Mouse (Mus musculus) layer of hippocampus, adult 9-11 months (tissue): ENCODE data around the gene Pou2f1.
A peak's percentile ranks its signal among the peaks of the same experiment; 100 is the strongest.

Experiments
- DNase-seq: peaks from one replicate; pipeline ENCODE4 v3.0.0; 2022

The Pou2f1 gene

DNA sequence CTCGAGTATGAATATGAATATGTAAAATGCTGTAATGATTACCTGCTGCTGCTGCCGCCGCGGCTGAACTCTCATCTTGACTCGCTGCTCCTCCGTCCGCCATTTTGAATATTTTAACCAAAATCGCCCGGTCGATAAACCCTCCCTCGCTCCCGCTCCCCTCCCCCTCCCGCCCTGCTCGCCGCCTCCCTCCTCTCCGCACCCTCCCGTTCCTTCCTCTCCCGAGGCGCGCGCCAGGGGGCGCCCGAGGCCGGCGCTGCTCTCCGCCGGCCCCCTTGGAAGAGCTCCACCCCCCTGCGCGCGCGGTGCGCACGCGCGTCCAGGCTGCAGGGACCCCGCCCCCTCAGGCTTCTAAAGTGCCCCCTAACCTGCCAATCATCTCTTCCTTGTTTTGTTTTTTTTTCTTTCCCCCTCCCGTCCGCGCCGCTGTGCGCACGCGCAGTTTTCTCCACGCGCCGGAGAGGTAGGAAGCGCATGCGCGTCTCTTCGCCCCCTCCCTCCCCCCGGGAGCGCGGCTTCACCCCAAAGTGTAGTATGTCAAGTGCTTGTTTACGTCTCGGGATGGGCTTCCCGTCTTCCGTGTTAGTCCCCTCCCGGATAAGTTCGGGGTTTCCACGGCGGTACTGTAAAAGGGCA is at the start of gene Pou2f1:
Gene Pou2f1, minus strand, starts transcription at position 159 of the 636 bp plus-strand sequence.
- DNase-seq = peak; percentile 99

GRCm38 (mm10) chr1:166049046-166049827 is 46.8 kb upstream of the Pou2f1 start:
- DNase-seq = no peak

DNA sequence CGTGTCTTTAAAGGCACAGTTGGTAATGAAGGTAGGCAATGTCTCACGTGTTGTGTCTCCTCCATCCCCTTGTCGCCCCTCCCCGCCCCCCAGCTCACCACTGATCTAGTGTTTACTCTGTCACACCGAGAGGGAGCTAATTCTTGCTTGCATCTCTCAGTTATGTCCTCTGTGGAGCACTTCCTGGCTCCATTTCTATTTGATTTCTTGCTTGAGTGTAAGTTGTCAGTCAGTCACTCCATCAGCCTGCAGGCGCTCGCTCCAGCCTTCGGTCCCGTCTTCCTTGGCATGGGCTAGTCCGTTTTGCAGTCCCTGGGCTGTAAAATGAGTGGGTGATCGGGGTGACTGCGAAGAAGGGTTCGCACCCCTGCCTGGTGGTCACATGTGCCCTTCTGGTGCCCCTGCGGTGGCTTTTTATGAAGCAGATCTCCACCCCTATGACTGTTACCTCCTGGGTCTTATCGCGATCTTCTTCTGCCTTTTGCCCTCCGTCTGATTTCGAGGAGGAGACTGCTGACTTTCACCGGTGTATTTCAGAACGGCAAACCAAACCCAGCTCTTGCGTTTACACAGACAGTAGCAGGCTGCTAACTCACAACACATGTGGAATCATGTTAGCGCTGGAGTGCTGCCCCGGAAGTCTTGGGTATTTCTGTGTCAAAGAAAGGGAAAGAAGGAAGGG is 45.9 kb upstream of the Pou2f1 start:
- DNase-seq = no peak

DNA sequence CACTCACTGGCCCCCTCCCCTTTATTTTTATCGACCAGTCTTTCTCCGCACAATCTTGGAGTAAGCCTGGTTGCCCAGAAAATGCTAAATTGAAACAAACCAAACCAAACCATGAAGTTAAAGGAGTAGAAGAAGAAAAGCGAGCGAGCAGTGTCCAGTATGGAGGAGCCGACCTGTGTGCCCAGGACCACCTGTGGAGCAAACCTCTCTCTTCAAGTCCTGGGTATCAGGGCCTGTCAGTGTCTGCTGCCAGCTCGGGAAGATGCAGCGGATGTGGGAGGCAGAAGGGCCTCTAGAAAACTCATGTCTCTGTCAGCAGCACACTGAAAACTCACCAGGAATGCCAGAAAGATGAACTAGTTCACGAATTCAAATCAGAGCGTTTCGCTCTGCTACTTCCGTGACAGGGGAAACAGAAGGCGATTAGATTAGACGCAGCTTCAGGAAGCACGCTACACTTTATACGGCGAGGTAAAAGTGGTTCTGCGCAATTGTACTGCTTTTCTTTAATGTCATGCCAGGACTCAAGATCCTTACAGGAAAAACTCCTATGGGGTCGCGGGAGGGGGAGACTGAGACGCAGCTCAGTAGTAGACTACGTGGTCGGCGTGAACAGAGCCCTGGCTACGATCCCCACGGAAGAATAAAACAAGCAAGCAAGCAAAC is 45.2 kb upstream of the Pou2f1 start:
- DNase-seq = no peak

- no peak for DNase-seq
Observed at GRCm38 (mm10) chr1:166045894-166046197, 43.4 kb upstream of the Pou2f1 start.

DNA sequence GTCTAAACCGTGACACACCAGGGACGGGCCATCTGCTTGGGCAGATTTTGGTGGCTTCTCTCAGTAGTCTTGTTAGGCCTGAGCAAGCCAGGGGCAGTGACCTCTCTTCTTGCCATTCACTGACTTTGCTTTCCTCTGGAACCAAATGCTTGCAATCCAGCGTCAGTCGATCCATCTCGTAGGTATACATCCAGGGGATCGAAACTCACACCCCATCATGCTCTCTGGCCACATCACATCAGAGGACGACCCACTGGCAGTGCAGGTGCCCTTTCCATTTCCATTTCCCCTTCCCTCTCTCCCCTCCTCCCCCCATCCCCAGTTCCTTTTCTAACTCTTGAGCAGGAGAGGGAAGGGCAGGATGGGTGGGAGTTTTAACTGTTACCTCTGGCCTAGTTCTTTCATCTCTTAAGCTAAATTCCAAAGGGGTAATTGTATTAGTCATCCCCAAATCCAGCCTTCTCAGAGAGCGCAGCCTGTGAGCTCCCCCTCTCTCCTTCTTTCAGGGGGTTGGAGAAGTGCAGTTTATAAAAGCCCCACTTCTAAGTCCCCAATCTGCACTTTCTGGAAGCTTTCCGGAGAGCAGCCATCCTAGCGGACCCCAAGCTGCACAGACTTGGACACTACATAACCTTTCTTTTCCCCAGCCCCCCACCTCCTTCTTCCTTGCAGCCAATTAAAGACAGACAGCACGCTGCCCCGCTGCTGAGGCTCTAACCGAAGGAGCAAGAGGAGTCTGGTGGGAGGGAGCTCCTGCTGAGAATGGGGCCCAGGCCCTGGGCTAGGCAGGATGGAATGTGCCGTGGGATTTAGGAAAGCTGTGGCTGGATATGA is 42.8 kb upstream of the Pou2f1 start:
- no peak for DNase-seq

- DNase-seq = peak; percentile 59
Observed at GRCm38 (mm10) chr1:166043451-166044149, 41.1 kb upstream of the Pou2f1 start.

DNA sequence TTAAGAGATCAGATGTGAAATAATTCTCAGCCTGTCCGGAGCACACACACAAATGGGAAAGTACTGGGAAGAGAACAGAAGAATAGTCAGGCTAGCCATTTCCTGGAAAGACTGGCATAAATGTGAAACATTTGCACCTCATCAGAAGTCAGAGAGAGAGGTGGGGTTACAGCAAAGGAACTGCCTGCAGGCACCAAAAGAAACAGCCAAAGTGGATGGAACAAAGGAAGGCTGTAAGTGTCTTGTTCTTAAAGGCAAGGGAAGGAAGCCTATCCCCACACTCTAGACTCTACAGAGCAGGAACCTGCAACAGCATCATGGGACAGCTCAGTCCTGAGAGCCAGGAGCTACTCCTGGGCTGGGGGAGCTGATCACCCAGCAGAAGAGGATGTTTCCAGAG is 39.0 kb upstream of the Pou2f1 start:
- DNase-seq = no peak

DNA sequence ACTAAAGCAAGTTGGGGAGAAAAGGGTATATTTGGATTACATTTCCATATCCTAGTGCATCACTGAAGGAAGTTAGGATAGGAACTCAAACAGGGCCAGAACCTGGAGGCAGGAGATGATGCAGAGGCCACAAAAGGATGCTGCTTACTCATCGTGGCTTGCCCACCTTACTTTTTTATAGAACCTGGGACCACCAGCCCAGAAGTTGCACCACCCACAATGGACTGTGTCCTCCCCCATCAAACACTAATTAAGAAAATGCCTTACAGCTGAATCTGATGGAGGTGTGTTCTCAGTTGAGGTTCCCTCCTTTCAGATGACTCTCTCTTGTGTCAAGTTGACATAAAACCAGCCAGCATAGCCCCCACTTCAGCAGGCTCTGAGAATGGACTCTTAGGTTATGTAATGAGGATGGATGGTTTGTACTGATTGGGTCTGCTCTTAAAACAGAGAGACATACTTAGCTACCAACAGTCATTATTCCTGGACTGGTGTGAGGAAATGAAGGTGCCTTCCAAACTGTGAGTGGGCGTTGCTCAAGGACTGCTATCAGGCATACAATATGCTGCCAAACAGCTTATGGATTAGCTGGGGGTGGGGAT is 36.4 kb upstream of the Pou2f1 start:
- no peak for DNase-seq

DNA sequence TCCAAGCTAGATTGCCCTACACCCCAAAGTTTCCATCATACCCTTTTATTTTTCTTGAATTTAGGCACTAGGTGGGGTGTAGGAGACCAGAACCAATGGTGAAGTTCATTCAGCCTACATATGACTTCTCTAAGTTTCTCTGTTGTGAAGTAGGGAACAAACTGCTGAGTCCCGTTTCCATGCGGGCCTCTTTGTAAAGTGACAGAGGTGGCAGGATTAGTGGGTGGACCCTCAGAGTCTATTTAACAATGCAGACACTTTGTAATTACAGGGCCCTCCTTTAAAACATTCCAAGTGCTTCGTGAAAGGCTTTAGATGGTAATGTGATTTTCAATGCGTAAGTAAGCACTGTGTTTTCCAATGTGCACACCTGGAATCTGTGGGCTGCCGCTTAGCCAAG is 32.6 kb upstream of the Pou2f1 start:
- DNase-seq = no peak

DNA sequence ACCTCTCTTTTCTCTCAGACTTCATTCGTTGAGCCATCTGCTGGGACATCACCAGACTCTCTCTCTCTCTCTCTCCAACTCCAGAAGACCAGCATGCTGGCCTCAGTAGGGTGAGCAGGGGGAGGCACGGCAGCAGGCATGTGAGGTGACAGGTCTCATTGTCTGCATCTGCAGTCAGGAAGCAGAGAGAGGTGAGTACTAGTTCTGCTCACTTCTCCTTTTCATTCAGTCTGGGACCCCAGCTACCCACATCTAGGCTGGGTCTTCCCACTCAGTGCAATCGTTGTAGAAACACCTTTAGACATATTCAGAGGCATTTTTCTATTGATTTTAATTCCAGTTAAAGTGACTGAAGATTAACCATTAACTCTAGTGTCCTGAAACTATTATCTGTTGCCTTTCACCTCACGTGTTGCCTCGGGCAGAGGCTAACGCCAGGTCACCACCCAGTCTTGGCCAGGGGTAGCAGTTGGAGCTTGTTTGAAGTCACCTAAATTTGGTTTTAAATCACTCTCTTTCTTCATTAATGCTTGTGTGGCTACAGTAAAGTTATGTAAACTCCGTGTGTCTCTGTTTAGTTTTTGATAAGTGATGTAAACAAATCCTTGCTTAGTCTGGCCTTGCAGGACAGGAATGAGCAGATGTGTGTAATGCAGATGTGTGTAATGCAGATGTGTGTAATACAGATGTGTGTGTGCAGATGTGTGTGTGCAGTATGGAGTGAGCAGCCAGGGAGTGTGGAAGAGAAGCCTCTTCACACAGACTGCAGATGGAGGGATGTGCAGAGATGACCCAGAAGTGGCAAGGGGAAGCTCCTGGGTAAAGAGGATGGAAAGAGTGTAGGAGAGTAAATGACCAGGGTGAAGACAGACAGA is 29.4 kb upstream of the Pou2f1 start:
- no peak for DNase-seq

GRCm38 (mm10) chr1:166023981-166024380 is 21.5 kb upstream of the Pou2f1 start:
- no peak for DNase-seq

- no peak for DNase-seq
Observed at GRCm38 (mm10) chr1:166017203-166017602, 14.7 kb upstream of the Pou2f1 start.

DNA sequence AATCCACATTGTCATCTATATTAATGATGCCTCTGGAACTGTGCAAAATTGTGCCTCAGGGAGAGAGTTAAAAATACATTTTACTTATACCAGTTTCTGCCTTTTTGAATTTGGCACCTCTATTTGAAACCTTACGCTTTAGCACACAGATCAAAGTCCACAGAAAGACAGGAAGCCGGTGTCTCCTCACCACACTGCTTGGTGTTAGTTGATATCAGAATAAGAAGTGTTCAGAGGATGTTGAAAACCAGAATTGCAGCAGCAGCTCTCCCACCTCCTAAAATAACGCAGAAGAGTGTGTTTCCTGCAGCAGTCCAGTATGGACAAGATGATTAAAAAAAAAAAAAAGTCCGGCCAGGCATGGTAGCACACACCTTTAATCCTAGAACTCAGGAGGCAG is 13.8 kb upstream of the Pou2f1 start:
- no peak for DNase-seq

DNA sequence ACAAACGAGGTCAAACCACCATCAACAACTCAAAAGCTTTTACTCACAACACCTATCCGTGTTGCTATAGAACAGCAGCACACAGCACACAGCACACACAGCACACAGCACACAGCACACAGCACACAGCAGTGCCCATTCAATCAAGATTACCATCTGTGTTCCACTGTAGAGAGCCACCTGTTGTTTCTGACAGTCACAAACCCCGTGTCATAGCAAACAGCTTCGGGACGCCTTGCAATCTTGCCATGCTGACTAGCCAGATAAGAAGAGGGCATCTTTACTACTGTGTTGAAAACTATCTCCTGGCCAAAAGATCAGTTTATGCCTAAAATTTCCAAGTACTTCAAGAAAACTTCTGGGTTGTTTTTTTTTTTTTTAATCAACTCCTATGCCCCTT is 12.1 kb upstream of the Pou2f1 start:
- no peak for DNase-seq

DNA sequence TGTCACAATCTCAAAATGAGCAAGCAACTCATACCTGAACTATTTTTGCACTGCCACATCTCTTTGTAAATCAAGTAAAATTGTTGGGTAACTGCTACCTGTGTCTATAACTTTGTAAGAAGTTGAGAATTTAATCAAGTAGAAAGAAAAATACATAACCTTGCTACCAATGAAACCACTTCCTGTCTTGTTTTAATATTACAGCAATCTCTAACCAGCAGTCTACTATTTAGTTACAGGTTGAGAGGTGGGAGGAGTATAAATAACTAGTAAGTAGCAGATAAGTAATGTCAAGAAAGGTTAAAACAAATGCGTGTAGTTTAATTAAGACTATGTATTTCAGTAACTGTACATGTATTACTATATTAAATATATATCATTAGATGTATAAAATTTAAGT is 7.6 kb upstream of the Pou2f1 start:
- no peak for DNase-seq

DNA sequence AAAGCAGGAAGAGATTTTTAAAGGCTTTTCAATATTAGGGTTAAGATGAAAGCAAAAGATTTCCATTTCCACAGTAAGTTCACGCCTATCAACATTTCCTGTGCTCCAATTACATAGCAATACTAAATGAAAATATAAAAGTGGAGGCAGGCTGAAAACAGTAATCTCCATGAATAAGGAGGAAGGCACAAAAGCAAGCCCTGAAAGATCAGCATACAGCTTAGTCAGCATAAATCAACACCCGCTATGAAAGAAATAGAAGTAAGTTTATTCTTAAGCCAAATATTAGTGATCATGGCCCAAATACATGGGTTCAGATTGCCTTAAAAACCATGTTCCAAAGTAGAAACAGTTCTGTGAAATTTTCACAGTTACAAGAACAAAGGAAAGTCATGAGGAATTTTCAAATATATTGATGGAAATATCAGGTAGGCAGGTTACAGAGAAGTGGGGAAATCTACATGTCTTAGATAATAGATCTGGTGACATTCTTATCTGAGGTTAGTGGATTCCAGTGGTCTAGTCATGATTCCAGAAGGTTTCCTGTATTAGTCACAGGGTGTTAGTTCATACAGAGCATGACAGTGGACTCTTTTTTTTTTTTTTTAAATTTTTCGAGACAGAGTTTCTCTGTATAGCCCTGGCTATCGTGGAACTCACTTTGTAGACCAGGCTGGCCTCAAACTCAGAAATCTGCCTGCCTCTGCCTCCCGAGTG is 6.3 kb upstream of the Pou2f1 start:
- DNase-seq = no peak

- DNase-seq = no peak
Observed at GRCm38 (mm10) chr1:166007026-166007425, 4.5 kb upstream of the Pou2f1 start.

DNA sequence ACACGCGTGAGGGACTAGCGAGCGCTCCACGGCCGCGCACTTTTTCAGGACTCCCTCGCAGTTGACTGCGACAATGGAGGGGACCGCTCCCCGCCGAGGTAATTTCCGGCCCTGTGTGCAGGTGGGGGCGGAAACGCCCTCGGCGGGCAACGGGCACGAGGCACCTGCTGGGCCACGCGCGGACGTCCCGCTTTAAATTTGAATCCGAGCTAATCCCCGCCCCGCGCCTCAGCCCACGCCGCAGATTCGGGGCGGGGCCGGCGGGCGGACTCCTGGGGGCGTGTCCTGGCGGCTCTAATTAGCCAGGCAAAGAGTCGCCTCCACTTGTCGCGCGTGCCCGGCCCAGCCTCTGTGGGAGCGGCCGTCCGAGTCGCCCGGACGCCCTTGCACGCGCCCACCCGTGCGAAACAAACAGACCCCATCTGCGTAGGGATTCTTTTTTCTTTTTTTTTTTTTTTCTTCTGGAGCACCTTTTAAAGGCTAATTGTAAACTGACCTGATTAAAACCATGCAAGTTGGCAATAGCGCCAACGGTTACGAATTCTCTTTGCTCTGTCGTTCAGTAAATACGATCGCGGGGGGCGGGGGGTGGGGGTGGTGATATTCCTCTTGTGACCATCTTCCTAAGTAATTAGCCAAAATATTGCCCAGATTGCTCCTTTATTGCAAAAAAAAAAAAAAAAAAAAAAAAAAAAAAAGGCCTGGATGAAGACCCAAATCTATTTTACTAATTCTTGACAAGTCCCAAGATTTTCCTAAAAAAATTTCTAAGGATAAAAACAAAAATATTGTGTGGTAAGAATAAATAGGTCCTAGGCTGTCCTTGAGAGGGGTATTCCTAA is 924 bp upstream of the Pou2f1 start:
- peak; percentile 94 for DNase-seq
